Mouse (Mus musculus): ENCODE results near the gene Fbxw5.

The Fbxw5 gene
- long read RNA-seq, experiment 1, transcript Fbxw5-201 (9 exons, 2,388 nt): major isoform, 78 of 104 reads
- long read RNA-seq, experiment 1, partial matches to known transcripts: 10 of 104 reads
- long read RNA-seq, experiment 1, other reads (novel, unspliced or antisense): 14 of 104 reads
- long read RNA-seq, experiment 2, transcript Fbxw5-201 (9 exons, 2,388 nt): major isoform, 80 of 118 reads
- long read RNA-seq, experiment 2, partial matches to known transcripts: 11 of 118 reads
- long read RNA-seq, experiment 2, other reads (novel, unspliced or antisense): 26 of 118 reads

DNA sequence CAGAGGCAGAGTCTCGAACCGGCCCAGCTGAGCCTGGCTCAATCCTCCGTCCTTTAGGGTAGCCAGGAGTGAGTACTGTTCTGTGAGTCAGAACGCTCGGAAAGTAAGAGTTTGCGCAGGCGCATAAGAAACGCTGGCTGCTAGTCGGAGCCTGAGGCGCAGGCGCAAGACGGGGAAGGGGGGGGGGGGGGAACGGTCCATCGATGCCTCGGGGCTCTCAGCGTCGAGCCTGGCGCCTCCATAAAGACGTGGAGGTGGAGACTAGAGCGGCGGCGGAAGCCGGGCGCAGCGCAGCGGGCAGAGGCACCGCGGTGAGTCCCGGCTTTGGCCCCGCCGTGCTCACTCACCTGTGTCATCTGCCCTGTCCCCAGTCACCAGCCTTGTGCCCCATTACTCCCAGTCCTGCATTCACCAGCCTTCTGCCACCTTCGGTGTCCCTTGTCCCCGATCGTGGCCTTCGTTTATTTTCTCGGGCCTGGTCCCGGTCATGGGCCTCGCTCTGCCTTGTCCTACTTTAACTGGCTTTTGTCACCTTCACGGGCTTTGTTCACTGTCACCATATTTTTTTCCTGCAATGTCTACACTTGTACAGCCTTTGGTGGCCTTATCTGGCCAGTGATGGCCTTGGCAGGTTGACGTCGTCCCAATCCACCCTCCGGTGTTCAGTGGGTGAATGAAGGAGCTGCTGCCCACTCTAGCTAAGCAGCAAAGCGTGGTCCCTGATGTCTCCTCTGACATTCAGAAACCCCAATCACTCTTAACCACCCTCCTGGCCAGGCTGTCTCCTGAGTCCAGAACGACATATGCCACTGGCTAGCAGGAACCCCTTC is at the start of gene Fbxw5:
TSS of gene Fbxw5 (plus strand) at position 175 of the 830 bp plus-strand sequence.
- intact Hi-C loops (cut with DNase I): no loop called here

- intact Hi-C loops (cut with DNase I): no loop called here
Observed at GRCm38 (mm10) chr2:25450853-25451647, 49.5 kb upstream of the Fbxw5 start.

- intact Hi-C loops (cut with DNase I): no loop called here
Observed at GRCm38 (mm10) chr2:25452951-25453350, 47.6 kb upstream of the Fbxw5 start.

- intact Hi-C loops (cut with DNase I): no loop called here
Observed at GRCm38 (mm10) chr2:25456205-25456953, 44.2 kb upstream of the Fbxw5 start, which contains the start of gene Clic3. TSS of gene Clic3 (plus strand) at chr2:25456838.

DNA sequence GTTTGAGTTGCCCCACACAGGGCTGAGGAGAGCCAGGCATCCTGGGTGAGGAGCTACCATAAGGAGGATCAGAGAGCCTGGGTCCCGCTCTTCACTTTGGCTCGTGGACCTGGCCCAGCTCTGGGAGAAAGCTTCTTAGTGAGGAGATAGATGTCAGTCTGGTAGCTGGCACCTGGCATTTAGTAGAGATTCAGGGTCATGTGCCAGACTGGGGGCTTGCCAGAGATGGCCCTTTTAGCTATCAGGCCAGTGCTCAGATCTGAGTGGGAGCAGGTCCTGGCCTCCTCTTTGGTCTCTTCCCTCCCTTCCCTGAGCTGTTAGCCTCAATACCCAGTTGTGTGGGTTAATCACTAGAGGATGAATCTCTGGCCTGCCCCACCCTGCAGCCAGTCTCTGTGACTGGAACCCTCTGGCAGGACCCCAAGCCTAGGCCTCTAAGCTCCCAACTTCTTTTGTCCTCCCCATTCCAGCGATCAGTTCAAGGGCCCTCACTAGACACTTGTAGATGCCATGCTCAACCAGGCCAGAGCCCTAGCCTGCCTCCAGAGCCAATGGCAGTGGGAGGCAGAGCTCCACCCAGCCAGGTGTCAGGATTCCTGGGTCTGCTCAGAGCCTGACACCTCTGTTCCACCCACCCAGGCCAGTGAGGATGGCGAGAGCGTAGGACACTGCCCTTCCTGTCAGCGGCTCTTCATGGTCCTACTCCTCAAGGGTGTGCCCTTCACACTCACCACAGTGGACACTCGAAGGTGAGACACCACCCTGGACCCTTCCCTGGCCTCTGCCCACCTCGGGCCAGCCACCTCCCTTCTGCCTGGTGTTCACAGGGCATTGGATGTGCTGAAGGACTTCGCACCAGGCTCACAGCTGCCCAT is 43.3 kb upstream of the Fbxw5 start:
- intact Hi-C loops (cut with DNase I): no loop called here

DNA sequence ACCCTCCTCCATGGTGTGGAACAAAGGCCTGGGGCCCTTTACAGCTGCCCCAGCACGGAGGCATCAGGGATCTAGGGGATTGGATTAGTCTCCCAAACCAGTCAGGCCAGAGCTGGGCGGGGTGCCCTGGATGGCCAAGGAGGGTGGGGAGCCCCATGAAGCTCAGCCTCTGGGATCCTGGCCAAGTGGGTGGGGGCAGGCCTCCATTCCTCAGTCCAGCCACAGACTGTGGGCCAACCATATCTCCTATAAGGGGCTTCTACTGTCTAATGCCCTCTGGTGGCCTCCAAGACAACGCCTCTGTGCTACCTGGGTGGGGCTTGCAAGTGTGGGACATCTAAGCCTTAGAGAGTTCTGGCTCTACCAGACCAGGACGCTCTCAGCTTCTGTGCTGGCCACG is 41.6 kb upstream of the Fbxw5 start:
- intact Hi-C loops (cut with DNase I): no loop called here

GRCm38 (mm10) chr2:25460135-25460534 is 40.4 kb upstream of the Fbxw5 start:
- intact Hi-C loops (cut with DNase I): no loop called here

DNA sequence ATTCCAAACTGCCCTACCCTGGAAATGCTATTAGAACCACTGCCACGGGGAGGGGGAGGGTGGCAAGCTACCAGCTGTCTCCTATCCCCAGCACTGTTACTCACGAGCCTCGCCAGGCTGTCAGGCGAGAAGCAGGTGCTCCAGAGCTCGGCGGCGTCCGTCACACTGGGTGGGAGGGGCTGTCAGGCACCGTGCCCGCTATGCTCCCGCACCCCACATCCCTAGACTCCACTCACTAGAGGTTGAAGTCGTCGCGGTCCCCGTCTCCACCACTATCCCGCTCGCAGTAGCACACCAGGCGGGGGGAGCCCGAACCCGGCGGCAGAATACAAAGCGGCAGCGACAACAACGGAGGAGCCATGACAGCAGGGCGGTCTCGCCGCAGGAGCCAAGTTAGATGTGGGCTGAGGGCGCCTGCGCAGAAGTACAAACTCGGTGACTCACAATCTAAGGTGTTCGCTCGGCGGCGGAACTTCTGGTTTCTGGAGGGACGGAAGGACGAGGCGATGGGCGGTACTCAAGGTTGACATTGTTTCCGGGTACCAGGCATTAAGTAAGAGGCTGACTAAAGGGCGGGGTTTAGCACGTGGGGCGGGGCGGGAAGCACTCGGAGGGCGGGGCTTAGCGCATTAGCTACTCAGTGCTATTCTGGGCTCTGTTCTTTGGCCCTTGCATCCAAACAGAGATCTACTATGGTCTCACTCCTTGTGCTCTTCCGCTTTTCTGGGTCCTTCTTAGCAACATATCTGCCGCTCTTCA is 39.8 kb upstream of the Fbxw5 start, which contains the start of gene Paxx:
TSS of gene Paxx (minus strand) at position 544 of the 759 bp plus-strand sequence.
- intact Hi-C loops (cut with DNase I): no loop called here

DNA sequence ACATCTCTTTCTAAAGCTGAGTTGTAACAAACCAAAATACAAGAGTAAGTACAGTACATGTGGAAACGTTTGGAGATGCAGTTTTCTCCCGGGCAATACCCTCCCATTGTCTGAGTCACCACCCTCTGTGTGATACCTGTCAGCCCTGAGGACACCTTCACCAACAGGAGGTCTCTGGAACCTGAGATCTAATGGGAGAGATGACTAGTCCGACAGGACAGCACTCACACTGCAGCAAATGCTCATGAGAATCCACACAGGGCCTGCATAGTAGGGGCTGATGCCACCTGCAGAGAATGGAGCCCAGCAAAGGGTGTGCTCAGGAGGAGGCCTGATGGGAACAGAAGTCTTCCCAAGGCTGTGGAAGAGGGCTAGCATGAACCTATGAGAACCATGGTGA is 39.1 kb upstream of the Fbxw5 start:
- intact Hi-C loops (cut with DNase I): no loop called here

DNA sequence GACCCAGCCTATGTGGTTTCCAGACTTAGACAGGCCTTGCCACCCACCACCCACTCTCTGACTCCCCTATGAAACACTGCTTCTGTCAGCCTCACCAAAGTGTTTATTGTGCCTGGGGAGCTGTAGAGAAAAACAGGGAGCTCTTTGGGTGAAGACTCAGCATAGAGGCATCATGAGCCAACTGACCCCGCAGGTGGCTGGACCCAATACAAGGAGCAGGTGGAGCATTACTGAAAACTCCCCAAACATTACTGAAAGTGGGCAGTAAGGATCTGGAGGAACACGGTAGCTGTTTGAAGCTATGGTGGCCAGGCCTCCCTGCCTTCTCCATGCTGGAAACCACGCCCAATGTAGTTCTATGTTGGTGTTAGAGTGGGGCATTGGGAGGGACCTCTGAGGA is 36.9 kb upstream of the Fbxw5 start:
- intact Hi-C loops (cut with DNase I): no loop called here

DNA sequence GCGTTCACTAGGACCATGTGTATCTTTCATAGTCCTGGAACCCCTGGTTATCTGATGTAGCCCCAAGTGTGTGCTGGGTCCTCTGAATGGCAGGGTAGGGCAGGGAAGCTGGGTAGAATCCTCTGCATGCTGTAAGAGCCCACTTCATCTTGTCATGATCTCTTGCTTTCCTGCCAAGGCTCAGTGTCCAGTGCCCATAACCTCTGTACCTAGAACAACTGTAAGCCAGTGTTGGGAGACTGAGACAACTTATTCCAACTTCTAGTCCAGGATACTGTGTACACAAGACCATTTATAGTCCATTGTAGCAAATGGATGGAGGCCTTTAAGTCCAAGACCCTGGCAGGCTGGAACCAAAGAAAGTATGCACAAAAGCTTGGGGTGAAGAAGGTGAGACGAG is 35.3 kb upstream of the Fbxw5 start:
- intact Hi-C loops (cut with DNase I): no loop called here

DNA sequence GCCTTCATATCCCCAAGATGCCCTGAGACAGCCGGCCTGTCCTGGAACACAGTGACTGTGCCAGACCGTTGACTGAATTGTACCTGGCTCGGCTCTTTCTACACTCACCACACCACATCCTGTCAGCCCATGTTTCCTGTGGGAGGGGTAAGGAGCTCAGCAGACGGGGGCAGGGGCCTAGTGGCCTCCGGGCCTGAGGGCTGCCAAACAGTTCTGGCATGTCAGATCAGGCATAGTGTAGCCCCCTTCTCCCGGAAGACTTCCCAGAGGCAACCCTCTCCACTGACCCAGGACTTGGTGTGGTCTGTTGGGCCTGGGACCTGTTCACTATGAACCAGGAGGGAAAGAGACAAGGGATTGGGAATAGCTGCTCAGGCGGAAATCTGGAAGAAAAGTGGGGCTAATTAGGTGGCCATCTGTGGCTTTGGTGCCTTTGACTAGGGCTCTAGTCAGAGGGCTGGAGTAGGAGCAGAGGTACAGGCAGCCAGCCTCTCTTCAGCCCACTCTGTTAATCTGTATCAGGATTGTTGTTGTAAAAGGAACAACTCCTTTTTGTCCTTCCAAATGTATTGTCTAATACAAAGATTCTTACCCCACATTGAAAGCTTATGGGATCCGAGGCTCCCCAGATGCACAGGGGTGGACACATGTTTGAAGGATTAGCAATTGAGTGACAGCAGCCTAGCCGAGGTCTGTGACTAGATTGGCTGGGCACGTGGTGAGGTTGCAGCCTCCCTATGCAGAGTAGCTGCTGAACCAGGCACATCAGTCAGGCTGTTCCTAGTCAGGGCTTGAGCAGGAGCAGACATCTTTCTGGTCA is 34.5 kb upstream of the Fbxw5 start:
- intact Hi-C loops (cut with DNase I): no loop called here

GRCm38 (mm10) chr2:25467606-25468303 is 32.8 kb upstream of the Fbxw5 start:
- intact Hi-C loops (cut with DNase I): no loop called here

- intact Hi-C loops (cut with DNase I): no loop called here
Observed at GRCm38 (mm10) chr2:25468962-25469915, 31.3 kb upstream of the Fbxw5 start.

- intact Hi-C loops (cut with DNase I): no loop called here
Observed at GRCm38 (mm10) chr2:25469969-25470368, 30.6 kb upstream of the Fbxw5 start, which contains the start of gene Ptgds. TSS of gene Ptgds (minus strand) at chr2:25470046.

GRCm38 (mm10) chr2:25472550-25472949 is 28.0 kb upstream of the Fbxw5 start:
- intact Hi-C loops (cut with DNase I): no loop called here

All from adrenal gland (tissue).